Mouse (Mus musculus) Patski (cell line): Measurements from ENCODE around the gene Ikzf3. TPM values are rescaled to one million over a fixed set of nuclear protein-coding genes. Genes with fewer than 3 reads are reported as not detected.
A peak's percentile ranks its signal among the peaks of the same experiment; 100 is the strongest.

ENCODE experiments used
- ATAC-seq: fragments of 100-300 bp; one replicate; pipeline ENCODE4 v1.8.0; 2021
- CTCF ChIA-PET: fragments of 350-600 bp; sonication (Branson Sonifier 250); formaldehyde crosslinking; loops from one replicate; lab custom pipeline; 2022; ENCODE audit warnings: inconsistent platforms; lab: Charles Lee
- POLR2A ChIA-PET: fragments of 350-600 bp; sonication (Branson Sonifier 250); formaldehyde crosslinking; loops from one replicate; lab custom pipeline; 2022; ENCODE audit warnings: antibody characterized with exemption, inconsistent platforms; lab: Charles Lee
- DNase-seq: peaks from one replicate; pipeline ENCODE4 v3.0.0-alpha.2; 2011; ENCODE audit warnings: low read depth, low spot score
- H3K27me3 ChIP-seq: fragments of 371-371 bp; one replicate; pipeline ENCODE4 v1.5.1; 2021
- CTCF ChIP-seq: fragments of 100-300 bp; IDR thresholded peaks from one replicate; pipeline ENCODE4 v1.5.1; 2021
- in situ Hi-C: fragments of 300-500 bp; cut with MboI; formaldehyde crosslinking; loops from 3 replicates; pipeline ENCODE4 v1.11.1; 2018; ENCODE audit warnings: low pct_unique_long_range_greater_than_20kb, mixed read lengths
- polyA plus RNA-seq: library from polyadenylated mRNA; unstranded; gene quantifications from one replicate; pipeline ENCODE4 v1.2.3, GENCODE M21; 2021

Gene Ikzf3
- polyA plus RNA-seq, 1 experiment from 2014 or later, result not detected

DNA sequence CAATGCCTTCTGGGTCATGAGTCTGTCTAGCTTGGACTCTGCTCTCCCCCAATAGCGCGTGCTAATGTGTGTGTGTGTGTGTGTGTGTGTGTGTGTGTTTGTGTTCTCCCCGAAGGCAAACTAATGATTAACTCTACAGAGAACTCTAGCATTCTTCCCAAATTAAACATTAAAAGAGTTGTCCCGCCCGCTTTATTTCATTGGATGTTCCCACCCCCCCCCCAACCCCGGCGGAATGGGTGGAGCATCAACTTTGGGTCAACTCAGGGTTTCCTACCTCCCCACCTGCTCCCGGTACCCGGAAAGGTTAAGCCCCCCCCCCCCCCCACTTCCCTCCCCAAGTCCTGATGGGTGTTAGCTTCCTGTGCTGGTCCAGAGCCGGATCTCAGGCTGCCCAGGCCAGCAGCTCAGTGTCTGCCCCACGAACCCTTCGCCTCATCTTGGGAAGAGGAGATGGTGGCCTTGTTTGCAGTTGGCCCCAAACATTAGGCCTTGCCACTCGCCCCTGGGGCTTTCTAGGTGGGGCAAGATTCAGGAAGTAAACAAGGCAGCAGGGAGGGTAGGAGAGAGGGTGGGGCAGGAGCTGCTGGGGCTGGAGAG lies 97.5 kb downstream of the Ikzf3 start:
- ChIA-PET POLR2A (interaction anchor here (1.3 to 1.8 kb wide), 2 partner anchors 34 to 36 kb away, joined by 3 to 4 read pairs; partner anchors contain the start of gene Erbb2), CTCF (interaction anchor here (1.0 to 3.7 kb wide), 3 partner anchors 10 to 106 kb away, joined by 3 to 17 read pairs (median 8); partner anchors contain the start of gene Mien1)
- ATAC-seq, result no peak
- no peak for TF ChIP-seq CTCF
- no peak for DNase-seq
- in situ Hi-C loops, result no loop called here
- H3K27me3 ChIP-seq, result no peaks in the 10 kb centered on the region

DNA sequence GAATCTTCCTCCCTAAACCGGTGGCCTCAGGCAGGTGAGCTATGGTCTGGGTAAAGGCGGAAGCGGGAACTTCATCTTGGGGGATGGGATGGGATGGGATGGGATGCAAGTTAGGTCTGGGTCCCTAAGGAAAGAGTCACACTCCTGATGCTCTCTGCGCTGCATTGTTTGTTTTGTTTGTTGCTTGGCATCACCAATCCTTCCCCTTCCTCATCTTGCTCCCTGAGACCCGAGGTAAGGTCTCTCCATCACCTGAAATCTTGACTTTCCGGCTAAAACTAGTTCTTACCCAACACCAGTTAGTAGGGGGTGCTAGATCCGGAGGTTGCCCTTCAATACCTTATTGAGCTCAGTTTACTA lies 98.4 kb downstream of the Ikzf3 start:
- no peak for ATAC-seq
- DNase-seq, result no peak
- POLR2A ChIA-PET, result interaction anchor here (1.3 kb wide), 1 partner anchor 33 kb away, joined by 3 read pairs; no protein-coding TSS in a partner anchor
- no peaks in the 10 kb centered on the region for H3K27me3 ChIP-seq
- CTCF ChIA-PET, result interaction anchor here (1.5 to 3.7 kb wide), 2 partner anchors 9 to 105 kb away, joined by 8 to 17 read pairs; partner anchors contain the start of gene Mien1
- no peak for TF ChIP-seq CTCF
- in situ Hi-C loops, result no loop called here

DNA sequence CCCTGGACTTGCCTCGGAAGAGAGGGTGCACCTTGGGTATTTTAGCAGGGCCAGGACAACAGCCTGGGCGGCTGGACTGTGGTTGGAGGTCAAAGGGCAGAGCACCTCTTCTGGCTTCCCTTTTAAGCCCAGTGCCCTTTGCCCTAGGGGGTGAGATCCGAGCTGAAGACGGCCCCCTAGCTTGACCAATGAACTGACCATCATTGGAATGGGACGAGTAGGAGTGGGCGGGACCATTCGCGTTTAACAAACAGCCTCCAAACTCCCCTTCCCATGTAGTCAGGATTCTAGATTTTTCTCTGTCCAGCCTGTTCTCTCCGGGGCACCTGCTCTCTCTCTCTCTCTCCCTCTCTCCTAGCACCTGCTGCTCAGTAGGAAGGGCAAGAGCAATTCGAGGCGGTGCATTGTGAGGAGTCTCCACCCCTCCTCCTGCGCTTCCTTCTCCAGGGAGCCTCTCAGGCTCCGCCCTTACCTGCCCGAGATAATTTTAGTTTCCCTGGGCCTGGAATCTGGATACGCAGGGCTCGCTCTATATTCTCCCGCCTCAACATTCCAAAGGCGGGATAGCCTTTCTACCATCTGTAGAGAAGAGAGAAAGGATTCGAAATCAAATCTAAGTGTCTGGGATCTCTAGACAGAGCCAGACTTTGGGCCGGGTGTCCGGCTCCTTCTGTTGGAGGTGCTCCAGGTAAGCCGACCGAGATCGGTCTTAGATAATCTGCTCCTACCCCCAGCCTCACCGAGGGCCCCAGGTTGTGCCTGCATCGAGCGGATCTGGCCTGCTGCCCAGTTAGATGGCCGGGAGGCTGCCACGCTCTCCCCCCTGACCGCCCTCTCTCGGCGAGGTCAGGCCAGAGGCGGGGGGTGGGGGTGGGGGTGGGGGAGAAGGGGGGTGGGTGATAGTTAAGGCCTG lies 99.0 kb downstream of the Ikzf3 start:
- in situ Hi-C loops, result no loop called here
- ATAC-seq, result no peak
- POLR2A ChIA-PET, result no interaction called here
- no peaks in the 10 kb centered on the region for H3K27me3 ChIP-seq
- TF ChIP-seq CTCF, result no peak
- no peak for DNase-seq
- CTCF ChIA-PET, result interaction anchor here (1.1 to 3.7 kb wide), 3 partner anchors 8 to 104 kb away, joined by 4 to 17 read pairs (median 8); partner anchors contain the start of gene Mien1

DNA sequence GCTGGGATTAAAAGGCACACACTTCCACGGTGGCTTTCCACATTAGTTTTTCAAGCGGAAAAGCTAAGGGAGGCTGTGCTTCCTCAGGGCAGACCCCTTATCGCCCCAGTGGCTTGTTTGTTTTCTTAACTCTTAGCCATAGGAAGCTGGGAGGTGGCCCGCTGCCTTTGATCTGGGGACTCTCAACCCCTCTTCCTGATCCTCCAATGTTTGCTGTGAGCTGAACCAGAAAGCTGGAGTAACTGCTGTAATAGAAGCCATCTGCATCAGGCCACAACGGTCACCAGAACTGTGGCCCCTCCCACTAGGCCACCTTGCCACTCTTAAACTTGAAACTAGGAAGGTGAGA lies 99.6 kb downstream of the Ikzf3 start, which contains the start of gene Grb7:
Gene Grb7 (plus strand): TSS at position 182 of the 349 bp plus-strand sequence.
- DNase-seq (no peak), ATAC-seq (no peak)
- ChIA-PET CTCF (interaction anchor here (1.1 kb wide), 1 partner anchor 103 kb away, joined by 4 read pairs; no protein-coding TSS in a partner anchor), POLR2A (no interaction called here)
- in situ Hi-C loops, result no loop called here
- no peaks in the 10 kb centered on the region for H3K27me3 ChIP-seq
- TF ChIP-seq CTCF, result no peak

DNA sequence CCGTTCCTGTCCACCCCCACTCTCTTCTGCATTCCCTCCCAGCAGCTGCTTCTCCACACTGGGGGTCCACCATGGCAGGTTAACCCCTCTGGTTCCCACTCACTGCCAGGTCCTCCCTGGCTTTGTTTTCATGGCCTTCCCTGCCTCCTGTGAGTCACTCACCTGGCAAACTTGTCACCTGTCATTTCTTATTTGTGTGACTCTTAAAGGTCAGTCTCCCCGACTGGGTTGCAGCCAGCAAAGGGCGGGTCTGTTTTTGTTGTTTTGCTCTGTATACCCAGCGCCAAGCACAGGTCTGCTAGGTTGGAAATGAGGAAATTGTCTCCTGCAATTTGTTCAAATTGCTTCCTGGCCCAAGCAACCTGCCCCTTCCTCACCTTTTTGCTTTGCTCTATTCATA lies 100.2 kb downstream of the Ikzf3 start:
- DNase-seq (no peak), ATAC-seq (no peak)
- in situ Hi-C loops, result no loop called here
- no peaks in the 10 kb centered on the region for H3K27me3 ChIP-seq
- ChIA-PET CTCF (interaction anchor here (1.1 kb wide), 1 partner anchor 103 kb away, joined by 4 read pairs; no protein-coding TSS in a partner anchor), POLR2A (no interaction called here)
- TF ChIP-seq CTCF, result no peak

DNA sequence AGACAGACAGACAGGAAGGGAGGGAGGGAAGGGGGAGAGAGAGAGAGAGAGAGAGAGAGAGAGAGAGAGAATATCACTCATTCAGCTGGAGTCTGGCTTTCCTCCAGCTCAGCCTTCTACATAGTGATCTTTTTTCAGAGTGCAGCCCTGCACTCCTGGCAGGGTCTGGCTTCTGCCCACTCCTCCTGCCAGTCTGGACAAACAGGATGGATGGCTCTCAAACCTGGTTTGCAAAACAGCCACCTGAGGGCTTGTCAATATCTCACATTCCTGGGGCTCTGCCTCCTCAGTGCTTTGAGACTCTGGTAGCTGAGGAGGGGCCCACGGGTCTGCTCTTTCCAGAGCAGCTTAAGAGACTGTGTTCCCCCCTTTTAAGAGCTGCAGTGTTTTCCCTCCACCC lies 100.6 kb downstream of the Ikzf3 start:
- in situ Hi-C loops, result no loop called here
- no peak for TF ChIP-seq CTCF
- ChIA-PET CTCF (interaction anchor here (1.1 kb wide), 1 partner anchor 102 kb away, joined by 4 read pairs; no protein-coding TSS in a partner anchor), POLR2A (no interaction called here)
- no peaks in the 10 kb centered on the region for H3K27me3 ChIP-seq
- DNase-seq, result no peak
- ATAC-seq, result no peak

DNA sequence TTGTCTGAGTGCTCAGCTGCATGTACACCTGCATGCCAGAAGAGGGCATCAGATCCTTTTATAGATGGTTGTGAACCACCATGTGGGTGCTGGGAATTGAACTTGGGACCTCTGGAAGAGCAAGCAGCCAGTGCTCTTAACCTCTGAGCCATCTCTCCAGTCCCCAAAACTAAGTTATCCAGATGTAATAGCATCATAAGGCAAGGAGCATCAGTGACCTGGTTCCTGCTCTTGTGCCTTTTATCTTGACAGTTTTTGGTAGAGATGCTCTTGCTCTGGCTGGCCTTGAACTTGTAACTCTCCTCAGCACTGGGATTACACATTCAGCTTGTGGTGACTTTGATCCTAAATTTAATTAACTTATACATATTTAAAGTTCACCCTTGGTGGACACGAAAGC lies 102.1 kb downstream of the Ikzf3 start:
- ChIA-PET POLR2A (no interaction called here), CTCF (interaction anchor here (1.1 kb wide), 1 partner anchor 101 kb away, joined by 3 read pairs; no protein-coding TSS in a partner anchor)
- no peaks in the 10 kb centered on the region for H3K27me3 ChIP-seq
- ATAC-seq (no peak), DNase-seq (no peak)
- no peak for TF ChIP-seq CTCF
- in situ Hi-C loops, result no loop called here

DNA sequence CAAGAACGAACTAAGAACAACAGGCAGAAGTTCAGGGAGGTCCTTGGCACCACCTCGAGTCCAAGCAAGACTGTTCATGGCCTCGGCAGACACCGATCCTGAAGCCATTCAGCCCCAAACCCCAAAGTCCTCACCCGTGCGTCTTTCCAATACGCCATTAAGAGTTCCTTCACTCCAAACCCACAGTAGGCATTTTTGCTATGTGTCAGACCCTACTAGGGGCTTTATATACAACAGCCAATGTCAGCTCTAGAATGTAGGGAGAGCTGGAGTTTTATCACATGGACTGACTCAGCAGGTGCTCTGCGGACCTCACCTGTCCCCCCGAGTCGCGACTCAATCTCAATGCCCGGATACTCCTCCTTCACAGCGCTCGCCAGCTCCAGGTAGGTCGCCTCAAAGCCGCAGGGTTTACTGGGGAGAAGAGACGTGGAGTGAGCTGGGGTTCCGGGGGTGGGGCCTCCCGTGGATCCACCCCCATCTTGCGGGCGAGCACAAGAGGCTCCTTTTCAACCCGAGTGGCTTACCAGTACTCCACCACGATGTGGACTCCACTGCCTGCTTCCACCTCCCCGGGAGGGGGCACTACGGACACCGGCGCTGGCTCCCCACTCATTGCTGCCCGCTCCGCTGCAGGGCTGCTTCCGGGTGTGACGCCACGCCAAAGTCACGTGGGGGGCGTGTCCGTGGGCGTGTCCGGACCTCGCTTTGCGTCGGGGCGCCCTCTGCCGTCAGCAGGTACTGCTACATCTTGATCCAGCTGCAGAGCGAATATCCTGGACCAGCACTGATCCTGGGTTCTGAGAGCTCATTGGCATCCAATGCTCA lies 107.3 kb downstream of the Ikzf3 start, which contains the start of gene Mien1:
Gene Mien1 (minus strand): TSS at position 661 of the 828 bp plus-strand sequence.
- peak; percentile 63 for DNase-seq
- ChIA-PET CTCF (interaction anchor here (0.7 to 1.8 kb wide), 10 partner anchors 10 to 96 kb away, joined by 3 to 17 read pairs (median 6); partner anchors contain the start of gene Erbb2), POLR2A (interaction anchor here (0.6 to 2.1 kb wide), 4 partner anchors 22 to 91 kb away, joined by 3 to 9 read pairs (median 5); partner anchors contain the start of genes Erbb2, Pnmt and Ppp1r1b)
- no peaks in the 10 kb centered on the region for H3K27me3 ChIP-seq
- TF ChIP-seq CTCF, result peak; percentile 99
- in situ Hi-C loops, result loop anchor here (5.0 kb wide), 1 partner anchor 96 kb away; no protein-coding TSS in a partner anchor
- ATAC-seq, result peak; percentile 82

DNA sequence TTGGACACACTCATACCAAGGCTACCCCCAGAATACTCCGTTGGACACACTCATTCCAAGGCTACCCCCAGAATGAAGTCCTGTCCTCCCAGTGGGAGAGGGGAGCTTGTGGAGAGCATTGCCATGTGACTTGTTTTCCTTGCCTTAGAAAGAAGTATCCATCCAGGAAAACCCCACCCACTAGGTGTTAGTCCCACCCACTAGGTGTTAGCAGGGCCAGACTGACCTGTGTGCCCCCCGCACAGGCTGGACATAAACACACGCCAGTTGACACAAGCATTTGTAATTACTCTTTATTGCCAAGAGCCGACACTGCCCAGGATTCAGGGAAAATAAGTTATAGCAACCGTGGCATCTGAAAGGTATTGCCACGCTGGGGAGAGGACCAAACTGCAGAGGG lies 108.4 kb downstream of the Ikzf3 start:
- in situ Hi-C loops, result loop anchor here (5.0 kb wide), 1 partner anchor 95 kb away; no protein-coding TSS in a partner anchor
- POLR2A ChIA-PET, result interaction anchor here (0.6 to 2.1 kb wide), 3 partner anchors 21 to 90 kb away, joined by 4 to 9 read pairs (median 6); partner anchors contain the start of genes Erbb2 and Ppp1r1b
- H3K27me3 ChIP-seq, result no peaks in the 10 kb centered on the region
- DNase-seq, result no peak
- ATAC-seq, result no peak
- TF ChIP-seq CTCF, result no peak
- CTCF ChIA-PET, result interaction anchor here (1.4 kb wide), 1 partner anchor 21 kb away, joined by 6 read pairs; no protein-coding TSS in a partner anchor
